Mouse (Mus musculus) heart, adult 2 months (tissue): ENCODE data around the gene Sh2d5.

ENCODE experiments used
- CTCF ChIP-seq: fragments of 200-600 bp; IDR thresholded peaks from 2 replicates; pipeline ENCODE4 v1.8.1; 2022; ENCODE audit warnings: antibody characterized with exemption, mild to moderate bottlenecking, moderate library complexity
- EP300 ChIP-seq: fragments of 200-500 bp; IDR thresholded peaks from 2 replicates; pipeline ENCODE4 v1.6.1; 2011; ENCODE audit warnings: low read depth, low read length, control low read depth; ENCODE audit not compliant: insufficient read depth

DNA sequence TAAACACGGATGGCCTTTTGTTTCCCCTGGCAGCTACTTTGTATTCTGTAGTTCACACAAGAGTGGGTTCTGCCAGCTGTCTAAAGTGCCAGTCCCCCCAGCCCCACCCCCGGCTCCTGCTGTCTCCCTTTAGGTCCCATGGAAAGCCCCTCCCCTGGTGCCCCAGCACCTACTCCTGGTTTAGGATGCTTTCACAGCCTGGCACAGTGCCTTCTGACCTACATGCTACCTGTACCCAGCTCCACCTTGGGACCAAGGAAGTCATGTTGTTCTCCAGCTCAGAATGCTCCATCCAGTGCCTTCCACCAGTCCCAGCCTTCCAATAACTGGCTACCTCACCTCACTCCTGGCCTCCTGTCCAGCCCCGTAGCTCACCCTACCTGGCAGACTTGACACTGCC, 56.8 kb downstream of the Sh2d5 start:
- TF ChIP-seq CTCF: no peak
- TF ChIP-seq EP300: no peak
